Comparison of ENCODE assay signal across 8 mouse cellular contexts in the genomic region with DNA sequence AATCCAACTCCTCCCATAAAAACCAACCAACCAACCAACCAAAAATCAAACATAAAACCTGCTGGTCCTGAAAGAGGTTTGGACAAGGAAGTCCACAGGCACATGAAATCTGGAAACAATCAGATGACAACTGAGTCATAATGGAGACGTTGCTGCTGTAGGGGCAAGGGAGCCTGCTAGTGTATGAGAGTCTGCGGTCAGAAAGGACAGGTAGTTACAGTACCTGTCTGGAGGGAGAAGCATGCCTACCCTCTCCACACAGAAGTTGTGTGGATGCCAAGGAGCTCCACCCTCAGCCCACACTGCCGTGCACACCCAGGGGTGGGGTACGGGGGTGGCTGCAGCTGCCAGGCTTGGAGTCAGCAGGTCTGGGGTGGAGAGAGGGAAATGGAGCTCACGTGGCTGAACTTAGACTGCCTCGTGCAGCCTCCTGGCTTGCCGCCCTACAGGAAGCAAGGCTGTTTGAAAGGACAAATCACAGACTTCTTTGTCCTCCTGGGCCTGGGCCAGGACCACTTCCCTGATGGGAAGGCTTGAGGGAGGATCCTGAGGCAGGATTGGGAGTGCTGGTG. TPM values are rescaled to one million over a fixed set of nuclear protein-coding genes. Genes with fewer than 3 reads are reported as not detected.
DNase-seq lines count a peak whose midpoint lies in the region; ATAC-seq and TF ChIP-seq lines count a peak whose summit lies in the region.

No protein-coding gene starts in this region.

- TF ChIP-seq CTCF in C2C12 (IDR thresholded peaks at IDR 0.05; ENCODE audit: control insufficient read depth, insufficient read depth, insufficient read length): no peak
- TF ChIP-seq CTCF in layer of hippocampus, adult 2 months (conservative IDR thresholded peaks at IDR 0.05): no peak
- TF ChIP-seq CTCF in liver, postnatal 0 days (IDR thresholded peaks at IDR 0.05; ENCODE audit: low read depth): no peak

- 32% methylated on average over 7 of the region's 7 CpGs for WGBS in liver, postnatal 0 days (ENCODE audit: insufficient replicate concordance)

- H3K4me2 ChIP-seq in liver, postnatal 0 days (ENCODE audit: low read depth, low read length): peak overlapping the region; percentile 1

- intact Hi-C loops in heart, postnatal 10 days (cut with DNase I): no loop called here

- H3K4me1 ChIP-seq in liver, postnatal 0 days (ENCODE audit: insufficient read depth): peaks cover 53% of the 10 kb centered on the region

- DNase-seq in heart, postnatal 10 days: peak; percentile 96 to 98
- DNase-seq in layer of hippocampus, adult 2 months (ENCODE audit: low spot score in 2 of 2): peak; percentile 81 to 86
- peak; percentile 74 for DNase-seq in liver, postnatal 0 days
- DNase-seq in right cerebral cortex, postnatal 25 days: peak; percentile 76
- DNase-seq in embryo, embryonic 10 days (ENCODE audit: low spot score): no peak

- no peak overlapping the region for H3K9ac ChIP-seq in liver, postnatal 0 days (replicated peaks)

- H3K36me3 ChIP-seq in C2C12 (ENCODE audit: control insufficient read depth, insufficient read depth): peaks cover 23% of the 10 kb centered on the region
- H3K36me3 ChIP-seq in liver, postnatal 0 days (replicated peaks; ENCODE audit: insufficient read depth, low read length): peaks cover 11% of the 10 kb centered on the region

- no peaks in the 10 kb centered on the region for H3K79me3 ChIP-seq in C2C12 (ENCODE audit: low read depth)

- ATAC-seq in activated CD4-positive, CD25-positive, alpha-beta regulatory T cell, adult 4 months: peak; percentile 55
- peak; percentile 60 for ATAC-seq in erythroid progenitor cell, adult 5-6 weeks (replicated peaks; ENCODE audit: low FRiP score, poor library complexity, severe bottlenecking)
- ATAC-seq in liver, postnatal 0 days: peak; percentile 51

- peak overlapping the region; percentile 90 for H3K27ac ChIP-seq in layer of hippocampus, adult 2 months
- peak overlapping the region; percentile 77; the same call in 1 of the 2 replicates for H3K27ac ChIP-seq in liver, postnatal 0 days (ENCODE audit: low read depth)

- no peaks in the 10 kb centered on the region for H3K79me2 ChIP-seq in C2C12 (ENCODE audit: control insufficient read depth, insufficient read depth)

- H3K4me3 ChIP-seq in C2C12 (ENCODE audit: insufficient read depth, poor library complexity, severe bottlenecking): no peak overlapping the region
- H3K4me3 ChIP-seq in layer of hippocampus, adult 2 months: no peak overlapping the region
- no peak overlapping the region for H3K4me3 ChIP-seq in liver, postnatal 0 days (ENCODE audit: low read depth, low read length)

- H3K27me3 ChIP-seq in C2C12 (ENCODE audit: control insufficient read depth, insufficient read depth, insufficient read length): no peaks in the 10 kb centered on the region
- H3K27me3 ChIP-seq in liver, postnatal 0 days (ENCODE audit: insufficient read depth, low read length): no peaks in the 10 kb centered on the region

- H3K9me3 ChIP-seq in liver, postnatal 0 days (ENCODE audit: low read length): no peaks in the 10 kb centered on the region

- TF ChIP-seq EP300 in liver, postnatal 0 days (IDR thresholded peaks at IDR 0.05; ENCODE audit: low read depth): peak; percentile 39; the same call in 1 of the 2 replicates

- no peak overlapping the region for H3ac ChIP-seq in C2C12 (ENCODE audit: control insufficient read depth, insufficient read length, low read depth)

TF ChIP-seq in C2C12, 6 proteins besides CTCF, POLR2A, EP300 and RAD21:
- TF ChIP-seq MYOD1 (IDR thresholded peaks at IDR 0.05; ENCODE audit: control insufficient read depth, insufficient read length, low read depth): peak; percentile 76
- peak; percentile 69 for TF ChIP-seq USF1 (IDR thresholded peaks at IDR 0.05; ENCODE audit: low read depth)
- no peak for TF ChIP-seq FOSL1 (IDR thresholded peaks at IDR 0.05; ENCODE audit: insufficient read depth, low read length, poor library complexity, severe bottlenecking)
- TF ChIP-seq CEBPB (IDR thresholded peaks at IDR 0.05; ENCODE audit: low read depth): no peak
- TF ChIP-seq MYOG (IDR thresholded peaks at IDR 0.05; ENCODE audit: control insufficient read depth, extremely low read depth, insufficient read length): no peak
- TF ChIP-seq MAX (IDR thresholded peaks at IDR 0.05): peak; percentile 79
TF ChIP-seq in C2C12: peak in this region for 3.

RNA-seq across cellular contexts. Expression of a gene that starts 2.4 kb away (rescaled TPM):
- polyA plus RNA-seq in C2C12 (2012; fragmentation: generic; extraction: Trizol): 24.1 TPM
- polyA plus RNA-seq in activated CD4-positive, CD25-positive, alpha-beta regulatory T cell, adult 4 months (2017; shearing (Covaris generic)): 10 to 100 TPM; 14.8 to 23.9 TPM
- total RNA-seq in erythroid progenitor cell, adult 5-6 weeks (2015; ENCODE audit: low replicate concordance): 10.8 and 11.3 TPM in 2 replicates
- 10.9 and 11.4 TPM in 2 replicates for total RNA-seq in erythroid progenitor cell, adult 5-6 weeks (2017; ENCODE audit: low replicate concordance)
- 10 to 100 TPM; 39.4 to 44.0 TPM for total RNA-seq in heart, postnatal 10 days (2021)
- total RNA-seq in layer of hippocampus, adult 2 months (2021): 10 to 100 TPM; 20.9 to 26.0 TPM
- 19.5 TPM in 2 replicates for polyA plus RNA-seq in liver, postnatal 0 days (2015; fragmentation: Nextera tagmentation; extraction: Ambion mirVana)

RNA-seq across cellular contexts. Expression of a gene that starts 17.4 kb away (rescaled TPM):
- polyA plus RNA-seq in C2C12 (2012; fragmentation: generic; extraction: Trizol): 7.6 TPM
- polyA plus RNA-seq in activated CD4-positive, CD25-positive, alpha-beta regulatory T cell, adult 4 months (2017; shearing (Covaris generic)): 1 to 10 TPM in 1 of 2 experiments, not detected in 1; 1.3 TPM
- total RNA-seq in erythroid progenitor cell, adult 5-6 weeks (2015; ENCODE audit: low replicate concordance): 4.6 and 4.7 TPM in 2 replicates
- total RNA-seq in erythroid progenitor cell, adult 5-6 weeks (2017; ENCODE audit: low replicate concordance): 4.1 and 6.4 TPM in 2 replicates
- total RNA-seq in heart, postnatal 10 days (2021): 1 to 10 TPM; 6.2 to 7.1 TPM
- total RNA-seq in layer of hippocampus, adult 2 months (2021): 1 to 10 TPM; 8.5 to 8.9 TPM
- 0.59 and 0.65 TPM in 2 replicates for polyA plus RNA-seq in liver, postnatal 0 days (2015; fragmentation: Nextera tagmentation; extraction: Ambion mirVana)

RNA-seq across cellular contexts. Expression of a gene that starts 17.7 kb away (rescaled TPM):
- 73.8 TPM for polyA plus RNA-seq in C2C12 (2012; fragmentation: generic; extraction: Trizol)
- 10 to 100 TPM; 90.4 to 96.2 TPM for polyA plus RNA-seq in activated CD4-positive, CD25-positive, alpha-beta regulatory T cell, adult 4 months (2017; shearing (Covaris generic))
- total RNA-seq in erythroid progenitor cell, adult 5-6 weeks (2015; ENCODE audit: low replicate concordance): 345 and 367 TPM in 2 replicates
- 664 and 783 TPM in 2 replicates for total RNA-seq in erythroid progenitor cell, adult 5-6 weeks (2017; ENCODE audit: low replicate concordance)
- total RNA-seq in heart, postnatal 10 days (2021): 10 to 100 TPM; 12.1 to 14.5 TPM
- total RNA-seq in layer of hippocampus, adult 2 months (2021): 10 to 100 TPM; 23.4 to 25.5 TPM
- polyA plus RNA-seq in liver, postnatal 0 days (2015; fragmentation: Nextera tagmentation; extraction: Ambion mirVana): 67.6 and 77.7 TPM in 2 replicates

RNA-seq across cellular contexts. Expression of a gene that starts 24.6 kb away (rescaled TPM):
- polyA plus RNA-seq in C2C12 (2012; fragmentation: generic; extraction: Trizol): 168 TPM
- polyA plus RNA-seq in activated CD4-positive, CD25-positive, alpha-beta regulatory T cell, adult 4 months (2017; shearing (Covaris generic)): 1 to 10 TPM; 3.0 to 3.1 TPM
- total RNA-seq in erythroid progenitor cell, adult 5-6 weeks (2015; ENCODE audit: low replicate concordance): 8.3 and 8.8 TPM in 2 replicates
- 12.5 and 15.1 TPM in 2 replicates for total RNA-seq in erythroid progenitor cell, adult 5-6 weeks (2017; ENCODE audit: low replicate concordance)
- 10 to 100 TPM; 71.0 to 75.9 TPM for total RNA-seq in heart, postnatal 10 days (2021)
- 10 to 100 TPM; 72.3 to 78.8 TPM for total RNA-seq in layer of hippocampus, adult 2 months (2021)
- 4.2 and 4.8 TPM in 2 replicates for polyA plus RNA-seq in liver, postnatal 0 days (2015; fragmentation: Nextera tagmentation; extraction: Ambion mirVana)

RNA-seq across cellular contexts. Expression of a gene that starts 29.4 kb away (rescaled TPM):
- 19.1 TPM for polyA plus RNA-seq in C2C12 (2012; fragmentation: generic; extraction: Trizol)
- 10 to 100 TPM; 18.8 to 20.4 TPM for polyA plus RNA-seq in activated CD4-positive, CD25-positive, alpha-beta regulatory T cell, adult 4 months (2017; shearing (Covaris generic))
- total RNA-seq in erythroid progenitor cell, adult 5-6 weeks (2015; ENCODE audit: low replicate concordance): 27.0 and 33.1 TPM in 2 replicates
- total RNA-seq in erythroid progenitor cell, adult 5-6 weeks (2017; ENCODE audit: low replicate concordance): 12.3 and 16.3 TPM in 2 replicates
- total RNA-seq in heart, postnatal 10 days (2021): 10 to 100 TPM; 39.6 to 44.6 TPM
- 1 to 10 TPM; 6.8 to 7.4 TPM for total RNA-seq in layer of hippocampus, adult 2 months (2021)
- polyA plus RNA-seq in liver, postnatal 0 days (2015; fragmentation: Nextera tagmentation; extraction: Ambion mirVana): 21.2 and 22.1 TPM in 2 replicates

Comparison
In these comparisons a context has a peak if more than half of its experiments do, and no peak if none do; other contexts are left out.
1. RNA of a gene that starts 17.7 kb away (total RNA-seq): 345 to 783 TPM in erythroid progenitor cell, adult 5-6 weeks; 23.4 to 25.5 TPM in layer of hippocampus, adult 2 months and 12.1 to 14.5 TPM in heart, postnatal 10 days; every median in the first group is over 10 times any median in the second.
2. Peak in every context shown above with its lines, with median percentiles within 50 percentile points of each other: ATAC-seq.